Mouse (Mus musculus) layer of hippocampus, adult 18-20 months (tissue): ENCODE measurements around the gene Erv3. TPM values are rescaled to one million over a fixed set of nuclear protein-coding genes. Genes with fewer than 3 reads are reported as not detected.
A peak's percentile ranks its signal among the peaks of the same experiment; 100 is the strongest.

Experiments used
- DNase-seq, 2 experiments: peaks; one replicate each; pipeline ENCODE4 v3.0.0; 2022; ENCODE audit warnings: low spot score in 2 of 2
- long read RNA-seq: library from polyadenylated mRNA; stranded (forward); transcript quantifications from one replicate; pipeline ENCODE4 v2.0.0, GENCODE M21; 2021
- total RNA-seq, 2 experiments: library from RNA; stranded (reverse); gene quantifications; 2 replicates each; pipeline ENCODE4 v1.2.3; 2021

Erv3 gene
- total RNA-seq: under 1 TPM; 0.18 to 0.20 TPM
- long read RNA-seq: 0 reads

- no peak for DNase-seq
These were observed at the start of gene Erv3 for GRCm38 (mm10) chr2:131859721-131860120. Gene Erv3 (minus strand): TSS chr2:131859747.

GRCm38 (mm10) chr2:131908906-131909305 is 49.4 kb upstream of the Erv3 start:
- DNase-seq: no peak

- DNase-seq: no peak
These were observed 48.9 kb upstream of the Erv3 start for GRCm38 (mm10) chr2:131908351-131908861.

- DNase-seq: no peak
These were observed 47.8 kb upstream of the Erv3 start for GRCm38 (mm10) chr2:131907311-131907710.

- no peak for DNase-seq
These were observed 47.3 kb upstream of the Erv3 start for GRCm38 (mm10) chr2:131906846-131907245.

- DNase-seq: no peak
These were observed 46.7 kb upstream of the Erv3 start for GRCm38 (mm10) chr2:131906266-131906665.

GRCm38 (mm10) chr2:131905776-131906175 is 46.2 kb upstream of the Erv3 start:
- DNase-seq: no peak

GRCm38 (mm10) chr2:131905025-131905424 is 45.5 kb upstream of the Erv3 start:
- DNase-seq: no peak

GRCm38 (mm10) chr2:131902867-131903266 is 43.3 kb upstream of the Erv3 start:
- DNase-seq: no peak

- DNase-seq: no peak
These were observed 42.9 kb upstream of the Erv3 start for GRCm38 (mm10) chr2:131902423-131902822.

GRCm38 (mm10) chr2:131897336-131898109 is 38.0 kb upstream of the Erv3 start:
- DNase-seq: no peak

GRCm38 (mm10) chr2:131896011-131896410 is 36.5 kb upstream of the Erv3 start:
- no peak for DNase-seq

GRCm38 (mm10) chr2:131895106-131895505 is 35.6 kb upstream of the Erv3 start:
- DNase-seq: no peak

GRCm38 (mm10) chr2:131892534-131892933 is 33.0 kb upstream of the Erv3 start:
- DNase-seq: no peak

- DNase-seq: no peak
These were observed 28.7 kb upstream of the Erv3 start for GRCm38 (mm10) chr2:131888233-131888632.

GRCm38 (mm10) chr2:131886503-131887160 is 27.1 kb upstream of the Erv3 start:
- no peak for DNase-seq

GRCm38 (mm10) chr2:131883136-131883535 is 23.6 kb upstream of the Erv3 start:
- DNase-seq: peak in 1 of 2 experiments; percentile 77

GRCm38 (mm10) chr2:131881766-131882165 is 22.2 kb upstream of the Erv3 start:
- no peak for DNase-seq

- DNase-seq: no peak
These were observed 17.2 kb upstream of the Erv3 start for GRCm38 (mm10) chr2:131876551-131877265.

GRCm38 (mm10) chr2:131873376-131873775 is 13.8 kb upstream of the Erv3 start:
- no peak for DNase-seq

GRCm38 (mm10) chr2:131868983-131869382 is 9.4 kb upstream of the Erv3 start:
- no peak for DNase-seq

- no peak for DNase-seq
These were observed 7.1 kb upstream of the Erv3 start for GRCm38 (mm10) chr2:131866676-131867075.
